ENCODE assay signal across 20 mouse cellular contexts in the genomic region with DNA sequence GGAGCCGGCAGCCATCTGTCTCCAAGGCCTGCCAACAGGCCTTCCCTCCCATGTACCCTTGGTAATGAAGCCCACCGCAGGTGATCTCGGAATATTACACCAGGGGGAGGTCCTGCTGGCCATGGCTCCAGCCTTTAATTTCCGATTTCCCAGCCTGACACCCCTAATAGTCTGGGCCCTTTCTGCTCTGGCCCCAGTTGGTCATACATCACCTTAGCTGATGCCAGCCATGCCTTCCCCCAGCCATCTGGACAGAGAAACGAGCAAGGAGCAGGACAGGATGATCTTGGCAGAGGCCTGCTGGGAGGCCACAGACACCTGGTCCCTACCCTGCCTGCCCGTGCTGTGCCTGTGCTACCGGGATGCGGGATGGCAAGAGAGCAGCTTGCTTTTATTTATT.
A peak's percentile ranks its signal among the peaks of the same experiment; 100 is the strongest.
DNase-seq lines count a peak whose midpoint lies in the region; ATAC-seq and TF ChIP-seq lines count a peak whose summit lies in the region.
"Had no signal": no experiment of that assay in that cellular context is flagged by ENCODE, and none has a peak within 500 bp of the region (broad histone marks: within the 10 kb centered on the region; RNA-seq: fewer than 3 reads in every experiment).

No protein-coding gene starts in this region.

- H3K27me3 ChIP-seq in heart, embryonic 12.5 days (replicated peaks), result no peaks in the 10 kb centered on the region
- H3K27me3 ChIP-seq in midbrain, postnatal 0 days (ENCODE audit: insufficient read depth, low read length), result no peaks in the 10 kb centered on the region
- H3K27me3 ChIP-seq in midbrain, embryonic 16.5 days (ENCODE audit: control insufficient read depth, insufficient read depth, low read depth, low read length), result no peaks in the 10 kb centered on the region
- no peaks in the 10 kb centered on the region for H3K27me3 ChIP-seq in forebrain, embryonic 15.5 days
- H3K27me3 ChIP-seq: intestine, embryonic 15.5 days; kidney, embryonic 15.5 days; limb, embryonic 13.5 days; lung, embryonic 15.5 days; neural tube, embryonic 12.5 days had no signal

- no peak for TF ChIP-seq CTCF in midbrain, postnatal 0 days (IDR thresholded peaks at IDR 0.05)

- H3K9me3 ChIP-seq in heart, embryonic 12.5 days (replicated peaks), result no peaks in the 10 kb centered on the region
- H3K9me3 ChIP-seq in midbrain, postnatal 0 days (ENCODE audit: low read length), result no peaks in the 10 kb centered on the region
- H3K9me3 ChIP-seq in midbrain, embryonic 16.5 days (replicated peaks; ENCODE audit: control insufficient read depth, low read length, poor library complexity, severe bottlenecking), result no peaks in the 10 kb centered on the region
- no peaks in the 10 kb centered on the region for H3K9me3 ChIP-seq in forebrain, embryonic 15.5 days
- H3K9me3 ChIP-seq: intestine, embryonic 15.5 days; kidney, embryonic 15.5 days; limb, embryonic 13.5 days; lung, embryonic 15.5 days; neural tube, embryonic 12.5 days had no signal

- no peak overlapping the region for H3K4me3 ChIP-seq in heart, embryonic 12.5 days
- no peak overlapping the region for H3K4me3 ChIP-seq in midbrain, postnatal 0 days (ENCODE audit: low read depth, low read length)
- H3K4me3 ChIP-seq in midbrain, embryonic 16.5 days (ENCODE audit: low read depth, low read length), result no peak overlapping the region
- H3K4me3 ChIP-seq in forebrain, embryonic 15.5 days, result no peak overlapping the region
- H3K4me3 ChIP-seq: intestine, embryonic 15.5 days; kidney, embryonic 15.5 days; limb, embryonic 13.5 days; lung, embryonic 15.5 days; neural tube, embryonic 12.5 days had no signal

- 86% methylated on average over 8 of the region's 8 CpGs for WGBS in heart, embryonic 12.5 days
- 89% methylated on average over 8 of the region's 8 CpGs for WGBS in midbrain, postnatal 0 days
- WGBS in midbrain, embryonic 16.5 days, result 91% methylated on average over 8 of the region's 8 CpGs
- 80% methylated on average over 8 of the region's 8 CpGs for WGBS in forebrain, embryonic 15.5 days

- no peak overlapping the region for H3K4me2 ChIP-seq in heart, embryonic 12.5 days
- no peak overlapping the region for H3K4me2 ChIP-seq in midbrain, postnatal 0 days (ENCODE audit: low read depth, low read length, poor library complexity, severe bottlenecking)
- H3K4me2 ChIP-seq in midbrain, embryonic 16.5 days (ENCODE audit: low read length), result no peak overlapping the region
- no peak overlapping the region for H3K4me2 ChIP-seq in forebrain, embryonic 15.5 days (replicated peaks)
- H3K4me2 ChIP-seq: heart, embryonic 11.5 days; intestine, embryonic 15.5 days; kidney, embryonic 15.5 days; limb, embryonic 13.5 days; lung, embryonic 15.5 days; neural tube, embryonic 12.5 days had no signal

- no peak for ATAC-seq in heart, embryonic 12.5 days (ENCODE audit: insufficient number of reproducible peaks, low FRiP score)
- no peak for ATAC-seq in midbrain, postnatal 0 days (ENCODE audit: low FRiP score)
- ATAC-seq in midbrain, embryonic 16.5 days, result no peak
- ATAC-seq in forebrain, embryonic 15.5 days (replicated peaks), result no peak
- ATAC-seq: forebrain, postnatal 0 days; intestine, embryonic 15.5 days had no signal

- H3K27ac ChIP-seq in heart, embryonic 12.5 days (ENCODE audit: poor library complexity, severe bottlenecking), result peak overlapping the region; percentile 23; the same call in 1 of the 2 replicates
- no peak overlapping the region for H3K27ac ChIP-seq in midbrain, postnatal 0 days (ENCODE audit: low read depth, low read length)
- no peak overlapping the region for H3K27ac ChIP-seq in midbrain, embryonic 16.5 days (ENCODE audit: low read length)
- no peak overlapping the region for H3K27ac ChIP-seq in forebrain, embryonic 15.5 days (replicated peaks)
- H3K27ac ChIP-seq: intestine, embryonic 15.5 days; kidney, embryonic 15.5 days; limb, embryonic 13.5 days; liver, embryonic 14.5 days; lung, embryonic 15.5 days; neural tube, embryonic 12.5 days had no signal

- peaks cover 56% of the 10 kb centered on the region for H3K4me1 ChIP-seq in heart, embryonic 12.5 days (replicated peaks)
- no peaks in the 10 kb centered on the region for H3K4me1 ChIP-seq in midbrain, postnatal 0 days (ENCODE audit: insufficient read depth, low read length)
- H3K4me1 ChIP-seq in midbrain, embryonic 16.5 days (ENCODE audit: control insufficient read depth, insufficient read depth, low read length), result peaks cover 5% of the 10 kb centered on the region; the same call in 1 of the 2 replicates
- peaks cover 29% of the 10 kb centered on the region for H3K4me1 ChIP-seq in forebrain, embryonic 15.5 days

- no peak for DNase-seq in heart, adult 8-10 months (ENCODE audit: low spot score)
- peak; percentile 52 for DNase-seq in midbrain, postnatal 0 days (ENCODE audit: low spot score)
- DNase-seq in cerebellum, postnatal 10 days, result peak; percentile 84 to 91
- no peak for DNase-seq in urinary bladder, postnatal 25 days (ENCODE audit: low spot score)
- DNase-seq: adrenal gland, postnatal 36 days; embryo, embryonic 11 days; forebrain, postnatal 0 days; lung, postnatal 4 days; thymus, postnatal 25 days had no signal

- peaks cover 26% of the 10 kb centered on the region; the same call in 1 of the 2 replicates for H3K36me3 ChIP-seq in heart, embryonic 12.5 days
- no peaks in the 10 kb centered on the region for H3K36me3 ChIP-seq in midbrain, postnatal 0 days (ENCODE audit: insufficient read depth, low read length)
- H3K36me3 ChIP-seq in midbrain, embryonic 16.5 days (ENCODE audit: control insufficient read depth, insufficient read depth, low read length), result no peaks in the 10 kb centered on the region
- H3K36me3 ChIP-seq in forebrain, embryonic 15.5 days, result no peaks in the 10 kb centered on the region
- H3K36me3 ChIP-seq: G1E; intestine, embryonic 15.5 days; lung, embryonic 15.5 days; neural tube, embryonic 12.5 days had no signal

- H3K9ac ChIP-seq in heart, embryonic 12.5 days, result no peak overlapping the region
- no peak overlapping the region for H3K9ac ChIP-seq in midbrain, postnatal 0 days (replicated peaks; ENCODE audit: low read length, poor library complexity, severe bottlenecking)
- H3K9ac ChIP-seq in midbrain, embryonic 16.5 days (ENCODE audit: low read depth, low read length), result no peak overlapping the region
- H3K9ac ChIP-seq in forebrain, embryonic 15.5 days (replicated peaks), result no peak overlapping the region
- H3K9ac ChIP-seq: forebrain, postnatal 0 days; intestine, embryonic 15.5 days; kidney, embryonic 15.5 days; liver, embryonic 14.5 days; lung, embryonic 15.5 days; neural tube, embryonic 12.5 days had no signal

Comparison
In these comparisons a context has a peak if more than half of its experiments do, and no peak if none do; other contexts are left out.
1. DNase-seq: peak in midbrain, postnatal 0 days (single experiment) and cerebellum, postnatal 10 days (2 of 2); none in heart, adult 8-10 months (single experiment) and urinary bladder, postnatal 25 days (single experiment).